Mouse (Mus musculus) right cerebral cortex, adult 18-20 months (tissue): ENCODE data around the gene Ptch1.

Experiments
- DNase-seq: peaks from one replicate; pipeline ENCODE4 v3.0.0; 2022; ENCODE audit warnings: mixed read lengths

Gene Ptch1

GRCm38 (mm10) chr13:63562972-63563780, 10.2 kb downstream of the Ptch1 start:
- peak; percentile 60 for DNase-seq

DNA sequence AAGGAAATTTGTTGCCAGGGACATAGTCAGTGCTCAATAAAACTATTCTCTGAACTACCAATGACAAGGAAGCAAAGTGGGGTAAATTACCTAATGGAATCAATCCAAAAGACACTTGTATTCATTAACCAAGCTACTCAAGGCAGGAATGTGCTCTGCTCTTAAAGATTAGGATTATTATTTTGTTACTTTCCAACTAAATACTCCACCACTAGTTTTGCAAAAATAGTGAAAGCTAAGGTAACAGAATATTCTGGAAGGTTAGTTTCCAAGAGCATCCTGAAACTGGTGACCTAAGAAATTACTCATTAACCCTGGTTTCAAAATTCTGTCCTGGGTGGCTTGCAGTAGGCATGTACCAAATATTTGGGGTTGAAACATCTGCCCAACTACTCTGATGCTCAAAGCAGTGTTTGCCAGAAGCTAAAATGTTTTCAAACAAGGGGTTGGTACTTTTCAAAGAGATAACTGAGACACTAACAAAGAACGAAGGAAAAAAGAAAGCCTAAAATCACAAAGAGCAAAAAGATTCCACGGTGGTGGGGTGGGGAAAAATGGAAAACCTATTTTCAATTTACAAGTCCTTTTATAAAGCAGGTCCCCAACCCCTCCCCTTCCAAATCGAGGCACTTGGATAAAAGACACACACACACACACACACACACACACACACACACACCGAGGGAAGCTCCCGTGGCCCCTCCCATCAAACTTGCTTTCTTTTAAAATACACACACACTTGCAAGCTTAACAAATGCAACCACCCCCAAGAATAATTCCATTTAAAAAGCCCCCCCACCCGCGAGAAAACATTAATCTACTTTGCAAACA, 11.0 kb downstream of the Ptch1 start:
- DNase-seq, result peak; percentile 20

DNA sequence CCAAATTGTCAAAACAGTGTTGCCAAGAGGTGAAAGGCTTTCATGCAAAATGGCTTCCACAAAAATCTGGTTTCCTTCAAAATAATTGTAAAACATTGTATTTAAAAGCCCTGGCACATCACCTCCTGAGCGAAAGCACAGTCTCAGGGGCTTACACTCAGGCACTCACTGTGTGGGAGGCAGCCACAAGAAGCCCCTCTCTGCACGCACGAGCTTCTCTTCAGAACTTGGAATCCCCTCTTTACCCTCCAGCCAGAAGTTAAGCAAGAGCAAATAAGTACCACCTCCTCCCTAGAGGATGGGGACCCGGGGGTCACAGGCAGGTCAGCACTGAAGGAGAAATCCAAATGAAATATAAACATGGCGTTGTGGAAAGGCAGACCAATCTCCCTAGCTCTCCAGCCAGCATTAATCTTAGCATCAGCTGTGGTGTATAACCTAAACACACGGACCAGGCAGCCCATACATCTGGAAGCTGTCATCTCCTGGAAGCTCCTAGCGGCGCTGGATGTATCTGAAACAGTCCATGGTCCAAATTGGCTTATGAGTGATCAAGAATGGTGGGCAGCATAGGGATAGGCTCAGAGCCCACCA, 15.0 kb downstream of the Ptch1 start:
- DNase-seq, result no peak

GRCm38 (mm10) chr13:63556431-63556830, 17.0 kb downstream of the Ptch1 start:
- no peak for DNase-seq

DNA sequence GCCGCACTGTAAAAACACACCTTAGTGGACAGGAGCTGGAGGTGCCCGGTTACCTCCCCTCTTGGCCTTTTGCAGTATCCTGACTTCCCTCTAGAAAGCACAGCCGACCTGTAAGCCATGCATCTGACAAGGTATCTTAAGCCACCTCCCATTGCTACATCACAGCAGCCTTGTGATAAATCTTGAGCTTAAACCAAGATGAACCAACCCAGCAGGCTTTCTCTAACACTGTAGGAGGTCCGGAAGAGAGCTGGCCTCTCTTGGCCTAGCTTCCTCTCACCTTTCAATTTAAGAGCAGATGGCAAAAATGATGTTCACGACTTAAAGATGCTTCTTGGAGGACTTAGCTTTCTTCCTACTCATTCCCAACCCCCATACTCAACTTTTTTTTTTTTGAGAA, 17.5 kb downstream of the Ptch1 start:
- DNase-seq, result no peak

DNA sequence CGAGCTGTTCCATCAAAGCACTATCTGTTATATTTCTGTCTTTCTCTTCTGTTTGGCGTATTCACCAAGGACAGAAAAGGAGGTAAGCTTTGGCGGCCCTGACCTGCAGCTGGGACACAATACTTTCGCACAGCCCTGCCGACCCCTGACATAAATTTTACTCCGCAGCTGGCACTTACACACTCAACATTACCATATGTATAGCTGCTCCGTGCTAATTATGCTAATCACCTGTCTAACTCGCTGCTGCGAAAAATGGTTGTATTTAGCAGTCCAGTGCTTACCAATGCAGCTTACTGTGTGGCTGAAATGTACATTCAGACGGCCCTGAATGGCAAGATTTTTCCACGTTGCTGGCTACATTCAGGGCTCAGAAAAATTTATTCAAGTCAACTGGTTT, 18.8 kb downstream of the Ptch1 start:
- no peak for DNase-seq

- no peak for DNase-seq
Observed at GRCm38 (mm10) chr13:63553436-63553835, 20.0 kb downstream of the Ptch1 start.

DNA sequence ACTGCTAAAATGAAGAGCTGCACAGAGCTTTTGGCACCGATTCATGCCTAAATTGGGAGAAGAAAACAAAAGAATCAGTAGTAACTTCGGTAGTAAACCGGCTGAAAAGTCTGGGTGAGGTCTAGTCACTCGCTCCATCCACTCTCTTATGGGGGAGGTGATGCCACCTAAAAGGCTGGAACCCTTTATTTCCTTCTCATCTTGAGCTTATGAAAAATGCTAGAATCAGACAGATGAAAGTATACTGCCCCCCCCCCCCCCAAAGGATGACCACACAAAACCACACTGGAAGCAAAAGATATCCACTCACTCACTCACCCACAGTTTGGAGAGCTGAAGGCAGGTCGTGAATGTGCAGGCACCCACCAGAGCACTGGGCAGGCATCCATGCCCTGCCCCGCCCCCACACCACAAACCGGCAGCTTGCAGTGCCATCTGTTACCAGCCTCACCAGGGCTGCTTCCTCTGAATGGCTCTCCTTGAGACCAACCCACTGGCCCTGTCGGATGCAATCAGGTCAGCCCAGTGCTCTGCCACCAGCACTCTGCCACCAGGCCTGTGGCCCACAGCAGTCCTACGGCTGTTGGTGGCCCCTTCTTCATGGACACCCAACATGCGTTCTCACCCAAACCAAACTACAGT, 21.0 kb downstream of the Ptch1 start:
- DNase-seq, result peak; percentile 89

DNA sequence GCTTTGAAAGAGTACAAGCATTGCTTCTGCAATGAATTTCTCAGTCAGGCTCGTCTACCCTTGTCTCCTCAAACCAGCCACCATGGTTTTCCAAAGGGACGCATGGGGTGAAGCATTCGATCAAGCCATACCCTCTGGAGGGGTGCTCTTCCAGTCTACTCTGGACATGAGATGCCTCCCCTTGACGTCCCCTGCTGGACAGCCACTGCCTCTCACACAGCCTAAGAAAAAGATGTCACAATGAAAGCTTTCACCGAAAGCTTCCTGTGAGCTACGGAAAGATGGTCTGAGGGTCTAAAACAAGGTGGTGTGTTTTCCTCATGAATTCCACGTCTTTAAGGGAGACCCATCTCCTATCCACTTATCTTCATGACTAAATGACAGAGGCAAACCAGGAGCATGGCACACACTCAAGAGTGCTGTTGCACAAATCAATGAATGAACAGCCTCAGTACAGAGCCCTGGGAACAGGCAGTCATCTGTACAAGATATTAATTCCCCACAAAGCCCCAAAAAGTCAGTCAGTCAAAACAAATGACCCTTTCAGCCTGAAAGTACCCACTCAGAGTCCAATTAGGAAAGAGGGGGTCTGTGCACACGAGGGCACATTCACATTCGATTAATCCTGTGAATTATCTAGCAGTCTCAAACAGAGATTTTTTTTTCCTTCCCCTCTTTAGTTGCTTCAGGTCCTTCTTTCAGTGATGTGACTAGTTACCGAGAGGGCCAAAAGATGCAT, 21.7 kb downstream of the Ptch1 start:
- DNase-seq, result no peak

DNA sequence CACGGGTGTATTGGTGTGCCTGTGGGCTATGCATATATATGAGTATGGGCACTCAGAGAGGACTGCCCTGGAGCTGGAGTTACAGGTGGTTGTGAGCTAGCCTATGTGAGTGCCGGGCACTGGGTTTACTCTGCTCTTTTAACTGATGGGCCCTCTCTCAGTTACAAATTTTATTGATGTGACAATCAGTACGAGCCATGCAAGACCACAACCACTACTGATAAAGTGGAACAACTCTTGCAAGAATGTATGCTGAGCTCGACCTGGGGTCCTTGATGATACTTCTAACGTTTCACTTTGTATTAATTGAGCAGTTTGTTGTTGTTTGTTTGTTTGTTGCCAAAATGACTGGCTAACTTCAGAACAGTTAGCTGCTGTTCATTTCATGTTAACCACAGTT, 23.0 kb downstream of the Ptch1 start:
- no peak for DNase-seq

- DNase-seq, result no peak
Observed at GRCm38 (mm10) chr13:63549210-63549609, 24.2 kb downstream of the Ptch1 start.

DNA sequence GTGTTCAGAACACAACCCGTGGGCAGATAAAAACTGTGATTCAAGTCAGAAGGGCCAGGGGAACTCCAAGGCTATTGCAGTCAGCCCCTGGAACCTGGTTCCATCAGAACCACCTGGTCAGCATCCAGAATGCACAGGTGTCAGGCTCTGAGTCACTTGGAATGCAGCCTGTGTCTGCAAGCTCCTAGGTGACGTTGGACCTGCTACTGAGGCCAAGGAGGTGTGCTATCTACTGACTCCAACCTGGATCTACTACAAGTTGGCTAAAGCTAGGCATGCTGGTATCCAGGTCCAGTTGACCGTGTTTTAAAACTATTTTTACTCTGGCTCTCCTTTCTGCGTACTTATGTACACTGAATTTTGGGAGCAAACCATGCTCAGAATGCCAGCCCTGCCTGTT, 24.8 kb downstream of the Ptch1 start:
- DNase-seq, result no peak

- no peak for DNase-seq
Observed at GRCm38 (mm10) chr13:63545291-63545690, 28.1 kb downstream of the Ptch1 start.

GRCm38 (mm10) chr13:63544967-63545253, 28.5 kb downstream of the Ptch1 start:
- no peak for DNase-seq

- no peak for DNase-seq
Observed at GRCm38 (mm10) chr13:63544119-63544966, 29.1 kb downstream of the Ptch1 start.

GRCm38 (mm10) chr13:63543459-63543858, 29.9 kb downstream of the Ptch1 start:
- no peak for DNase-seq

- no peak for DNase-seq
Observed at GRCm38 (mm10) chr13:63542796-63543384, 30.5 kb downstream of the Ptch1 start.

DNA sequence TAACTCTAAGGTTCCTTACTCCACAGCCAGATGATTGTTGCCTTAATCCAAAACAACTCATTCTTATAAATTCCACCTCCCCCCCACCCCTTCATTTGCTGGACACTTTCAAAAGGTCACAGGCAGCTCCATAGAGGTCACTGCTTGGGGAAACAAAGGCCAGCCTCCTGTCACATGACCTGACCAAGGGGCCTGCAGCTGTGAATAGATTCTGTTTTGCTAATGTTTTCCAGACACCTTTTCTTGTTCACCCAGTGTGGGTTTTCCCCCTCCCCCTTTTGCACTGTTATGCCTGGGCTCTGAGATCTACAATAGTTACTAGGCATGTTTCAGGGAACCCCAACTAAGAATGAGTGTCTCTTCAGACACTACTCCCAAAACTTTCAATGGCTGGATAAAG, 31.9 kb downstream of the Ptch1 start:
- DNase-seq, result no peak

DNA sequence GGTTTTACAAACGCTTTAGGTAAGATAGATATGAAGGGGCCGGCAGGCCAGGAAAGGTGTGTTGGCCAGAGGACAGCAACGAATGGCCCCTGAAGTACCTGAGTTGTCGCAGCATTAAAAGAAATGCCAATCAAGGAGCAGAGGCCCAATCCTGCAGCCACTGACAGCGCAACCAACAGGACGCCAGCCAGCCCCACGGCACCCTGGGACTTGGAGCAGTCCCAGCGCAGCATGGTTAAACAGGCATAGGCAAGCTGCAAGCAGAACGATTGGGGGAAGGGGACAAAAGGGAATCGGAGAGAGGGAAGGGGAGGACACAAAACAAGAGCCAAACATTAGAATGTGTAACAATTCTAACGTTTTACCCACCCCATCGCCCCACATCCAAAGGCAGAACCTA, 32.8 kb downstream of the Ptch1 start:
- DNase-seq, result no peak

DNA sequence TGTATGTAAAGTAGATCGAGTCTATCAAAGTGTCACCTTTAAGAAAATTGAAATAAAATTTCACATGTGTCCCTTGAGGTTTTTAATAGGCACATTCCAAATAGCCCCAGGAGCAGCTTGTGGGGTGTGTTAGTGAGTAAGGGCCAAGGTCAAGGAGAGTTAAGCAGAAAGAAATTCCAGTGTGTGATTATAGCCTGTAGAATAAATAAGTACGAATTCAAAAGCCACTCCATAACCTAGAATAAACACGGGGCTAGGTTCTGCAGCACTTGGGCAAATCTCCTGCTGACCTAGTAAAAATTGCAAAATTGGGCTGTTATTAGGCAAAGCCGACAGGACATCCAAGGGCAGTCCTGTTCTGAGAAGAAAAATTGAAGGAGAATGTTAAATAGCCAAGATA, 38.4 kb downstream of the Ptch1 start:
- DNase-seq, result no peak

DNA sequence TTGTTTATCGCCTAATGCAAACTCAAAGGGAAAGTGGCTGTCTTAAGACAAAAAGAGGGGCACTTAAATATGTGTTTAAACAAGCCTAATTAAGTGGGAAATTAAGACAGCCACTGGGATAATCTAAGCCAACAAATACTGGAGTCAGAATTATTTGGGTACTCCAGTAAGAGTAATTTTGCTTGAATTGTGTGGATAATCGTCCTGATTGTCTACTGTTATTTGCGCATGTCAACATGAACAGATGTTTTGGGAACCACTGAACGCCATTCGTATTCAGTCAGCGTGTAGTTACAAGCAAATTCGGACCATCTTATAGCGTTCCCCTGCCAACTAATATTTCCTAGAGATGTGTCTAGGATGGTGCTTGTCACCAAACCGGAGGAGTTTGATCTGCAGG, 42.5 kb downstream of the Ptch1 start:
- no peak for DNase-seq
